Mouse (Mus musculus) liver, adult 2 months (tissue): Measurements from ENCODE around the gene Hic1. TPM values are rescaled to one million over a fixed set of nuclear protein-coding genes. Genes with fewer than 3 reads are reported as not detected.

ENCODE experiments used
- DNase-seq: peaks from one replicate; pipeline ENCODE4 v3.0.0-alpha.2; 2011; ENCODE audit warnings: low read depth, low spot score; ENCODE audit errors: extremely low read depth
- H3K27ac ChIP-seq: fragments of 200-500 bp; replicated peaks from 2 replicates; pipeline ENCODE4 v1.5.1; 2012; ENCODE audit warnings: low read depth, mild to moderate bottlenecking, control low read depth, inconsistent platforms, low read length; ENCODE audit not compliant: insufficient read depth
- H3K27me3 ChIP-seq: fragments of 200-500 bp; 2 replicates; pipeline ENCODE4 v1.6.1; 2012; ENCODE audit warnings: mild to moderate bottlenecking, moderate library complexity, low read length, inconsistent platforms; ENCODE audit not compliant: control insufficient read depth, insufficient read depth
- H3K36me3 ChIP-seq: fragments of 200-500 bp; 2 replicates; pipeline ENCODE4 v1.6.1; 2012; ENCODE audit warnings: low read length, inconsistent platforms; ENCODE audit not compliant: control insufficient read depth, insufficient read depth
- H3K4me1 ChIP-seq: fragments of 200-500 bp; 2 replicates; pipeline ENCODE4 v1.6.1; 2011; ENCODE audit warnings: low read length; ENCODE audit not compliant: control insufficient read depth, insufficient read depth
- H3K4me3 ChIP-seq: fragments of 200-500 bp; 2 replicates; pipeline ENCODE4 v1.5.1; 2011; ENCODE audit warnings: low read depth, mild to moderate bottlenecking, control low read depth, low read length, moderate library complexity; ENCODE audit not compliant: insufficient read depth
- H3K79me2 ChIP-seq: fragments of 200-500 bp; 2 replicates; pipeline ENCODE4 v1.6.1; 2012; ENCODE audit warnings: inconsistent platforms, mild to moderate bottlenecking, low read length, moderate library complexity; ENCODE audit not compliant: control insufficient read depth, insufficient read depth
- H3K9ac ChIP-seq: fragments of 200-500 bp; 2 replicates; pipeline ENCODE4 v1.6.1; 2012; ENCODE audit warnings: low read depth, mild to moderate bottlenecking, control low read depth, inconsistent platforms, low read length
- CTCF ChIP-seq: fragments of 200-500 bp; IDR thresholded peaks from 2 replicates; pipeline ENCODE4 v1.5.1; 2011; ENCODE audit warnings: low read depth, low read length, control low read depth
- POLR2A ChIP-seq: fragments of 200-500 bp; IDR thresholded peaks from 2 replicates; pipeline ENCODE4 v1.6.1; 2011; ENCODE audit warnings: low read length, control low read depth; ENCODE audit not compliant: insufficient read depth; ENCODE audit errors: extremely low read depth
- WGBS: fragments of 180-500 bp; shearing (Covaris S2); methylation state at CpG from one replicate; pipeline ENCODE4 v1.1.7; 2018; 5-methylcytosine and 5-hydroxymethylcytosine counted together
- polyA plus RNA-seq: library from polyadenylated mRNA; depleted of rRNA; stranded (reverse); fragments of >200 nt; gene quantifications from 2 replicates; pipeline ENCODE4 v1.2.3, GENCODE M21; 2012
- total RNA-seq: library from RNA; depleted of rRNA; stranded (reverse); fragments of >200 nt; gene quantifications from 2 replicates; pipeline ENCODE4 v1.2.3, GENCODE M21; 2014

Hic1 gene
- total and polyA plus RNA-seq, 2 experiments, result 1.1 to 3.8 TPM

DNA sequence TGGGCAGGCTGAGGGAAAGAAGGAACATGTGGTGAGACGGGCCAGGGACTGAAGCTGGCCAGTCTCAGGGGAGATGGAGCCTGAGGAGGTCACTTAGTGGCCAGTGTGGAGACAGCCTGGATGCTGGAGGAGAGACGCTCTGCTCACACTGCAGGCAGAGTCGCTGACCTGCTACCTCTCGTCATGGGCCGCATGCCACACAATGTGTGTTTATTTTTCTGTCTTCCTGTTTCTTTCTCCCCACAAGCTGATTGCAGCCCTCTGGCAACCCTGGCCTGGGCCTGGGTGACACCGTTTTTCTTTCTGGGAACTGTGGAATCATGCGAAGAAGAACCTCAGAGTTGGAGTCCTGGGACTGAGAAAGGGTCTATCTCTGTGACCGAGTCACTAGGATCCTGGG lies 32.4 kb upstream of the Hic1 start:
- Histone ChIP-seq H3K4me1 (peaks cover 25% of the 10 kb centered on the region), H3K27ac (peak overlapping the region; percentile 7; the same call in 1 of the 2 replicates), H3K4me3 (no peak overlapping the region), H3K79me2 (peaks cover 30% of the 10 kb centered on the region), H3K27me3 (no peaks in the 10 kb centered on the region), H3K9ac (no peak overlapping the region), H3K36me3 (no peaks in the 10 kb centered on the region)
- WGBS, result 24% methylated on average over 8 of the region's 8 CpGs
- no peak for TF ChIP-seq POLR2A
- TF ChIP-seq CTCF, result no peak
- DNase-seq, result peak; percentile 73

DNA sequence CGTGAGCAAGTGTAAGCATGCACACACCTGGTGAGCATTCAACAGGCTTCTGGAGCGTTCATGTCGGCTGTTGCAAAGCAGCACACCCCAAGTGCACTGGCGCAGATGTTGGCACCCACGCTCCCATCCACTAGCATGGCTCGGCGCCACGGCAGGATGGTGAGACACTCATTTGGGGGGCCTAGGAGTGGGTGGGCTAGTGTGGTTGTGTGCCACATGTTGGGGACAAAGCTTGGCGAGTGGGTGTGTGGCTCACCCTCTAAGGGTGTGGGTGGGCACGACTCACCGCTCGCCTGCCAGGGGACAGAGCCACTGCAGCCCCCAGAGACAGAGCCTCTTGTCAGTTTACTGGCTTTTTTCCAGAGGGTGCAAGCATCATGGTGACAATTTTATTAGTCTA lies 31.6 kb upstream of the Hic1 start:
- 95% methylated on average over 12 of the region's 12 CpGs for WGBS
- H3K4me1 ChIP-seq, result peaks cover 25% of the 10 kb centered on the region
- H3K36me3 ChIP-seq, result no peaks in the 10 kb centered on the region
- TF ChIP-seq CTCF, result no peak
- TF ChIP-seq POLR2A, result no peak
- H3K27ac ChIP-seq, result no peak overlapping the region
- peaks cover 27% of the 10 kb centered on the region for H3K79me2 ChIP-seq
- no peak overlapping the region for H3K9ac ChIP-seq
- no peak overlapping the region for H3K4me3 ChIP-seq
- no peak for DNase-seq
- no peaks in the 10 kb centered on the region for H3K27me3 ChIP-seq

DNA sequence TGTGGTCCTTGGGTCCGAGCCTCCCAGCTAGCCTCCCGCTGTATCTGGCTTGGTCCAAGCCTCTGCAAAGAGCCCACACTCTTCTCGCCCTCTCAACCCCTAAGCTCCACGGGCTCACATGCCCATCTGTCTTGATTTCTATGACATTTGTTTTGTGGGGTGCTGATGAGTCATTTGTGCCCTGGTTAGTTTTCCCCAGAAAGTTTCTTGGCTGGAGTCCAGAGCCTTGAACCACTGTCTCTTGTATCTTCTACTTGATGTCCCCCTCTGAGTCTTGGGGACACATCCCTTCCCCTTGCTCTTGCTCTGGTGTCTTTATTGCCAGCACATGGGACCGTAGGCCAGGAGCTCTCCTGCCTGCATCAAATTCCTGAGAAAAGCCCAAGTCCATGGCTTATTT lies 30.6 kb upstream of the Hic1 start:
- peaks cover 25% of the 10 kb centered on the region for H3K4me1 ChIP-seq
- no peak for DNase-seq

DNA sequence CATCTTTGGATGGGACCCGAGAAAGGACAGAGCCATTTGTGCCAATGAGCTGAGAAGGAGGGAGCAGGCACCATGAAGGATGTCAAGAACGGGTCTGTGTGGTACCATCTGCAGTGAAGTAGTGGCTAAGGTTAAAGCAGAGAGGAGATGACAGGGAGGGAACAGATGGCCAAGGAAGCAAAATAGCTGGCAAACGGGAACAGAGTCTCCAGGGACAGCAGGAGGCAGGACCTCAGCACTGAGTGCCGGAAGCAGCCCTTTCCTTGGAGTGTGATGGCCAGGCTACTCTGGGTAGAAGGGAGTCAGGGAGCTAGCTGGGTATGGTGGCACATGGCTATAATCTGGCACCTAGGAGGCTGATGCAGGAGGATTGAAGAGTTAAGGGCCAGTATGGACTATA lies 29.5 kb upstream of the Hic1 start:
- H3K9ac ChIP-seq, result no peak overlapping the region
- no peaks in the 10 kb centered on the region for H3K36me3 ChIP-seq
- peaks cover 29% of the 10 kb centered on the region; the same call in 1 of the 2 replicates for H3K79me2 ChIP-seq
- H3K4me3 ChIP-seq, result no peak overlapping the region
- no peak for TF ChIP-seq POLR2A
- no peak for TF ChIP-seq CTCF
- H3K27me3 ChIP-seq, result no peaks in the 10 kb centered on the region
- peaks cover 17% of the 10 kb centered on the region for H3K4me1 ChIP-seq
- H3K27ac ChIP-seq, result no peak overlapping the region
- 88% methylated on average over 4 of the region's 4 CpGs for WGBS
- DNase-seq, result no peak

More for the DNA sequence above, 30.6 kb upstream of the Hic1 start:
- TF ChIP-seq CTCF (no peak), POLR2A (no peak)
- no peak overlapping the region for H3K4me3 ChIP-seq
- peaks cover 29% of the 10 kb centered on the region; the same call in 1 of the 2 replicates for H3K79me2 ChIP-seq
- H3K27ac ChIP-seq, result no peak overlapping the region
- H3K36me3 ChIP-seq, result no peaks in the 10 kb centered on the region
- 84% methylated on average over 5 of the region's 5 CpGs for WGBS
- H3K27me3 ChIP-seq, result no peaks in the 10 kb centered on the region
- H3K9ac ChIP-seq, result no peak overlapping the region

DNA sequence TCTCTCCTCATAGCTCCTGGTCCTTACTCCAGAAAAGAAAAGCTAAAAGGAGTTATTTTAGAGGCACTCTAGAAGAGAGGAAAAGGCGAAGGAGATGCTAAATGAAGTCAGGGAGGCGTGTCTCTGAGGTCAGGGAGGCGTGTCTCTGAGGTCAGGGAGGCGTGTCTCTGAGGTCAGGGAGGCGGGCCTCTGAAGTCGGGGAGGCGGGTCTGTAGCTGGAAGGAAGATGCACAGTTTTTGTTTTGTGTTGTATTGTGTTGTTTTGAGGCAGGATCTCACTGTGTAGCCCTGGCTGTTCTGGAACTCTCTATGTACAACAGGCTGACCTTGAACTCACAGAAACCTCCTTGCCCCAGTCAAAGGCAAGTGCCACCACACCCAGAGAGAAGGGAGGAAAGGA lies 28.6 kb upstream of the Hic1 start:
- no peak for DNase-seq
- no peaks in the 10 kb centered on the region for H3K27me3 ChIP-seq
- WGBS, result 55% methylated on average over 7 of the region's 7 CpGs

DNA sequence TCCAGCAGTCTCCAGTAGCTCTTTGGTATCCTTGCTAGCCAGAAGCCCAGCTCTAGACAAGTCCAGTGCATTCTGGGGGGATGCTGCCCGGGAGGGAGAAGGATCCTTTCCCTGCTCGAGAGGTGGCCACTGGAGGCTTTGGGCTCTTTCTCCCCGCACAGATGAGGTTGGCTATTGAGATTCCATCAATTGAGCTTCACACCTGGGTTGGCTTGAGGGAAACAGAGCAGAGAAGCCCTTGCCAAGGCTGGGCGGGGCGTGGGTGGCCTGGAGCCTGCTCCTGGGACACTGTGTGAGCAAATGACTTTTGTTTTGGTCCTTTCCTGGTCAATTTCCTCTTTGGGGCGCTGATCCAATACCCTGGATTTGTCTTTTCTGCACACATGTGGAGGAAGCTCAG lies 26.8 kb upstream of the Hic1 start:
- H3K27me3 ChIP-seq, result no peaks in the 10 kb centered on the region
- H3K9ac ChIP-seq, result no peak overlapping the region
- peaks cover 21% of the 10 kb centered on the region; the same call in 1 of the 2 replicates for H3K79me2 ChIP-seq
- DNase-seq, result no peak
- H3K36me3 ChIP-seq, result no peaks in the 10 kb centered on the region
- WGBS, result 77% methylated on average over 6 of the region's 6 CpGs
- no peak overlapping the region for H3K27ac ChIP-seq
- TF ChIP-seq CTCF, result no peak
- H3K4me1 ChIP-seq, result 0 out of 2 replicates have a peak, but pooled peaks cover 3% of the 10 kb centered on the region
- no peak overlapping the region for H3K4me3 ChIP-seq

More for the DNA sequence above, 28.6 kb upstream of the Hic1 start:
- TF ChIP-seq CTCF (no peak), POLR2A (no peak)
- Histone ChIP-seq H3K4me1 (peaks cover 12% of the 10 kb centered on the region), H3K4me3 (no peak overlapping the region), H3K9ac (no peak overlapping the region), H3K79me2 (peaks cover 27% of the 10 kb centered on the region; the same call in 1 of the 2 replicates), H3K36me3 (no peaks in the 10 kb centered on the region), H3K27ac (no peak overlapping the region)
